Mouse (Mus musculus) bone marrow macrophage, adult 2 months (primary cell): ENCODE results near the gene Dnajc13. TPM values are rescaled to one million over a fixed set of nuclear protein-coding genes. Genes with fewer than 3 reads are reported as not detected.

Experiments used
- H3K27ac ChIP-seq: 2 replicates; pipeline ENCODE4 v1.5.1; 2012; ENCODE audit warnings: low read depth, low read length; ENCODE audit not compliant: insufficient read depth
- H3K4me1 ChIP-seq: 2 replicates; pipeline ENCODE4 v1.6.1; 2012; ENCODE audit warnings: low read length; ENCODE audit not compliant: control insufficient read depth, insufficient read depth
- H3K4me3 ChIP-seq: 2 replicates; pipeline ENCODE4 v1.5.1; 2012; ENCODE audit warnings: mild to moderate bottlenecking, low read length, moderate library complexity; ENCODE audit not compliant: insufficient read depth
- CTCF ChIP-seq: IDR thresholded peaks from 2 replicates; pipeline ENCODE4 v1.5.1; 2012; ENCODE audit warnings: low read depth, mild to moderate bottlenecking, low read length, moderate library complexity
- POLR2A ChIP-seq: IDR thresholded peaks from 2 replicates; pipeline ENCODE4 v1.6.1; 2012; ENCODE audit warnings: mild to moderate bottlenecking, low read depth, low read length, borderline replicate concordance
- polyA plus RNA-seq: library from polyadenylated mRNA; stranded (reverse); fragments of >200 nt; gene quantifications from 2 replicates; pipeline ENCODE4 v1.2.4, GENCODE M21; 2012; ENCODE audit not compliant: missing spikeins, insufficient read depth, insufficient read length

Gene Dnajc13
- polyA plus RNA-seq, 1 experiment, result 65.0 TPM

DNA sequence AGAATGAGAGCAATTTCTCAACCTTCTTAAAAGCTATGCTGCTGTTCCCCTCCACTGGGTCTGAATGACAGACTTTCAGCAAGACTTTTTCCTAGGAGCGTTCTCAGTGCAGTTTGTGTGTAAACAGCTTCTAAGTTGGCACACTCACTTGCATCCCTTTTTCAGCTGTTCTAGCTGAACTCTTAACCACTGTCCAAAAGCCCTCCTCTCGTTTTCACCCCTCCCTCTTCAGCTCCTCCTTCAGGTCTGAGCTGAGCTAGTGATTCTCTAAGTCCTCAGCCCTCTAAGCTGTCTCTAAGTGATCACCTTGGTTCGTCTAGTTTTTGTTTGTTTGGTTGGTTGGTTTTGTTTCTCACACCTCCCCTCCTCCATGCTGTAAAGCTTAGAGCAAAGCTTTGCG, 2.4 kb downstream of the Dnajc13 start:
- Histone ChIP-seq H3K27ac (no peak overlapping the region), H3K4me1 (peaks cover 30% of the 10 kb centered on the region), H3K4me3 (no peak overlapping the region)
- TF ChIP-seq POLR2A (no peak), CTCF (no peak)

- Histone ChIP-seq H3K4me3 (no peak overlapping the region), H3K27ac (no peak overlapping the region), H3K4me1 (peaks cover 22% of the 10 kb centered on the region)
- TF ChIP-seq POLR2A (no peak), CTCF (no peak)
Measured at GRCm38 (mm10) chr9:104256085-104256484, 6.6 kb downstream of the Dnajc13 start.

- TF ChIP-seq POLR2A (no peak), CTCF (no peak)
Measured at GRCm38 (mm10) chr9:104254408-104255180, 8.1 kb downstream of the Dnajc13 start.

GRCm38 (mm10) chr9:104252637-104253036, 10.1 kb downstream of the Dnajc13 start:
- Histone ChIP-seq H3K4me1 (peaks cover 24% of the 10 kb centered on the region), H3K27ac (no peak overlapping the region), H3K4me3 (no peak overlapping the region)
- TF ChIP-seq CTCF (no peak), POLR2A (no peak)

More at GRCm38 (mm10) chr9:104254408-104255180, 8.1 kb downstream of the Dnajc13 start:
- peaks cover 13% of the 10 kb centered on the region for H3K4me1 ChIP-seq
- no peak overlapping the region for H3K27ac ChIP-seq
- H3K4me3 ChIP-seq, result no peak overlapping the region

GRCm38 (mm10) chr9:104251687-104252086, 11.0 kb downstream of the Dnajc13 start:
- peaks cover 23% of the 10 kb centered on the region for H3K4me1 ChIP-seq

GRCm38 (mm10) chr9:104251111-104251510, 11.6 kb downstream of the Dnajc13 start:
- H3K4me1 ChIP-seq, result peaks cover 23% of the 10 kb centered on the region
- no peak for TF ChIP-seq CTCF
- TF ChIP-seq POLR2A, result no peak
- H3K4me3 ChIP-seq, result no peak overlapping the region
- H3K27ac ChIP-seq, result no peak overlapping the region

More at GRCm38 (mm10) chr9:104251687-104252086, 11.0 kb downstream of the Dnajc13 start:
- Histone ChIP-seq H3K27ac (no peak overlapping the region), H3K4me3 (no peak overlapping the region)
- TF ChIP-seq POLR2A, result no peak
- TF ChIP-seq CTCF, result no peak

- TF ChIP-seq POLR2A (no peak), CTCF (no peak)
- peak overlapping the region; percentile 18; the same call in 1 of the 2 replicates for H3K27ac ChIP-seq
- no peak overlapping the region for H3K4me3 ChIP-seq
- H3K4me1 ChIP-seq, result peaks cover 37% of the 10 kb centered on the region
Measured at GRCm38 (mm10) chr9:104247307-104247987, 15.3 kb downstream of the Dnajc13 start.

DNA sequence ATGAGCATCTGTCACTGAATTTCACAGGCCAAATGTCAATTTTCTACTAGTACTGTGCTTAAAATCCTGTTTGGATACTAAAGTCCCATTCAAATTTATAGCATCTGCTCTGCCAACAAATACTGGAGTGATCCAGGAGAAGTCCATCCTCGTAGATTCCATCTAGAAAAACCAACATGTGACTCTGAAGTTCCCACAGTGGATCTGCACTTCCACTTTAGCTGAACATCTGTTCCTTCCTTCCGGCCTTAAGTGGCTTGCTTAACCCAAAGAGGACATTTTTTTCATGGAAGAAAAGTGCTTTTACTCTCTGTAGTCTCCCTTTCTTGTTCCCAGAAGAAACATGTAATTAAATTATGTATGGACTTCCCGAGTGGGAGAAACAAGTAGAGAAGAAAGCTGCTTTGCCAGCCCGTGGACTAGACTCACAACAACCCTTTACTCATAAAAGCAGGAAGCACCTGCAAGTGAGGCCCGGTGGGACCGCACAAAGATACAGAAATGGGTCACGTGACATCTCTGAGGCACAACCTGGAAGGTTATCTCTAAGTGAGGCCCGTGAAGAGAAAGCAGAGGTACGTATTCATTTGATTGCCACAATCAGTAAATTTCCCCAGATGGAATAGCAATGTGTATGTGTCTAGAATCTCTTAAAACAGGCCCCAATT, 18.8 kb downstream of the Dnajc13 start:
- Histone ChIP-seq H3K27ac (peak overlapping the region; percentile 76), H3K4me1 (peaks cover 40% of the 10 kb centered on the region), H3K4me3 (no peak overlapping the region; the same call in 1 of the 2 replicates)
- TF ChIP-seq CTCF (no peak), POLR2A (no peak)

DNA sequence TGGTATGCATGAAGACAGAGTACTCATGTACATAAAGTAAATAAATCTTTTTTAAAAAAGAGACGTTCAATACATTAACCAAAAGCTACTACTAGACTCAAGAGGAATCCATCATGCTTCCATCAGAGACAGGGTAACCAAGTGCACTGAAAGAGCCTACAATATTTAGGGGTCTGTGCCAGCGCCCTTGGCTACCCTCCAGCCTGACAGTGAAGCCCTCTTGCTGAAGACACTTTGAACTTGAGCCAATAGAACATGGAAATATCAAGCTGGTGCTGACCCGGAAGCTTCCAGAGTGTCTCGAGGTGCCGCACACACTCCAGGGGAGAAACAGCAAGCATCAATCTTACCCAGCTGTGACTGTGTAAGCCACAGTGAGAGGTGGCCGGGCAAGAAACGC, 22.6 kb downstream of the Dnajc13 start:
- H3K4me1 ChIP-seq, result peaks cover 25% of the 10 kb centered on the region
- H3K27ac ChIP-seq, result no peak overlapping the region
- TF ChIP-seq POLR2A (no peak), CTCF (no peak)
- H3K4me3 ChIP-seq, result no peak overlapping the region

DNA sequence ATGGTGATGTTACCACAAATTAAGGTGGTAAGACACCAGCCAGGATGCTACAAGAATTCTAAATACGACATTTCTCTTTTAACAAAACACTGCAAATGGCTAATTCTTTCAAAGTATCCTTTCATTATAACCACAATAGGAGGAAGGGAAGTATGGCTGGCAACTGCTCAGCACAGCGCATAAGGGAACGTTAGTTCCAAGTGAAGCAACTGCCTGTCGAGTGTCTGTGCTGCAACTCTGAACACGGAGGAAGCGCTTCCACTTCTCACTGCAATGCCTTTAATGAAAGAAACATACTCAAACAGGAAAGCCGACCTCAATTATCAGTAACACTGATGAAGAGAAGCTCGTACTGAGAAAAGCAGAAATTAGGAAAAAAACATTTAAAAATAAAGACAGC, 23.7 kb downstream of the Dnajc13 start:
- H3K4me1 ChIP-seq, result peaks cover 31% of the 10 kb centered on the region
- no peak overlapping the region for H3K4me3 ChIP-seq
- peak overlapping the region; percentile 0; the same call in 1 of the 2 replicates for H3K27ac ChIP-seq
- TF ChIP-seq POLR2A (no peak), CTCF (no peak)
